Mouse (Mus musculus): ENCODE measurements at regions not wholly inside any gene's neighbourhood (a gene's known extent, or its start where the extent isn't known, plus 50 kb on each side); places are given as distances from the start of the nearest gene placed in this dataset.

DNA sequence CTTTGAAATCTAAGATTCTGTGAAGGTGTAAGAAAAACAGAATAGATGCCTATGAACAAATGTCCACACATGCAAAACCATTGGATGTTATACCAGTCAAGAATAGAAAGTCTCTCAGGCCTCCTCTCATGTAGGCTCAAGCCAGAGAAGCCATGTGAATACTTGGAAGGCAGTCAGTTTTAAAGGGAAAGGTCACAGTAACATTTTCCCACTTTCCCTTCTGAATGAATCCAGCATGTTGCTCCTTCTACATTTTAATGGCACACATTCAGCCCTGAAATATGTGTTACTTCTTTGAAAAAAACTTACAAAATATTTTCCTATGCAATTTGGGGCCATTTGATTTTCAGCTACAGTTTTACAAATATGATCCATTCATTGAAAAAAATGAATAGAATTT is 186.1 kb downstream of the Lurap1l start:
- no peaks in the 10 kb centered on the region for H3K27me3 ChIP-seq (replicated peaks)
- H3K4me1 ChIP-seq = no peaks in the 10 kb centered on the region
- H3K27ac ChIP-seq = no peak overlapping the region
- H3K36me3 ChIP-seq = no peaks in the 10 kb centered on the region
- ATAC-seq (ENCODE audit: low FRiP score, low read depth) = no peak
- no peak overlapping the region for H3K4me2 ChIP-seq (replicated peaks)
- H3K9ac ChIP-seq = no peak overlapping the region
- no peaks in the 10 kb centered on the region for H3K9me3 ChIP-seq
- no peak overlapping the region for H3K4me3 ChIP-seq

DNA sequence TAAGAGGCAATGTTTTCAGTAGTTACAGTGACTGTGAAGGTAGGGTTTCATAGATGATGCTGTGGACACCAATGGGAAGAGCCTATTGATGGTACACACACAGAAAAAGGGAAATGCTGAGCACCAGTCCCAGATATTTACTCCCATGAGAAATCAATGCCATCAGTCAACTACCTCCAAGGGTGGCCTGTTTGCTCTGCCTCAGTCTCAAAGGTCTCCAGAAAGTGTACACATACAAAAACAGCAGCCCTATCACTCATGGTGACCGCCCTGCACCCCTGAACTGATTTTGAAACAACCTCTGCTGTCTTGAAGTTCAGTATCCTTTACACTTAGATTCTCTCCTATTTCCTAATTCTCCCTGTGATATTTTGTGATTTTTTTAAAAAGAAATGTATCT is 187.2 kb downstream of the Lurap1l start:
- WGBS = 88% methylated on average over 1 of the region's 1 CpGs
- Histone ChIP-seq H3K27me3 (replicated peaks) (no peaks in the 10 kb centered on the region), H3K4me1 (no peaks in the 10 kb centered on the region), H3K4me2 (replicated peaks) (no peak overlapping the region), H3K36me3 (no peaks in the 10 kb centered on the region), H3K9me3 (no peaks in the 10 kb centered on the region), H3K4me3 (no peak overlapping the region), H3K9ac (no peak overlapping the region), H3K27ac (no peak overlapping the region)
- no peak for ATAC-seq (ENCODE audit: low FRiP score, low read depth)

DNA sequence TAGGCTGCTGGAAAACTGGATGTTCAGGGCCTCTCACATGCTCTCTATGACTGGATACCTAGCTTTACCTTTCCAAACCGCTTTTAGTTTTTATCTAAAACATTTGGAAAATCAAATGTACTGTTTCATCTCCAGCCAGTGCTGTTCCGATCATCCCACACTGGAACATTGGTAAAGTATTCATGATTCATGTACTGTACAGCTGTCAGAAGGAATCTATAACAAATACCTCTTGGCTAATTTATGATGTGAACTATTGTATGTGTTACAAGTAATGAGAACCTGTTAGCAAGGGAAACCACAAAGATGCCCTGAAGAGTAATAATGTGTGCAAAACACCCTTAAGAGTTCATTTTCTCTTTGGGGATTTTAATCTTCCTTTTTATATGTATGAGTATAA is 190.6 kb downstream of the Lurap1l start:
- no peaks in the 10 kb centered on the region for H3K27me3 ChIP-seq (replicated peaks)
- ATAC-seq (ENCODE audit: low FRiP score, low read depth) = no peak
- 76% methylated on average over 2 of the region's 2 CpGs for WGBS

DNA sequence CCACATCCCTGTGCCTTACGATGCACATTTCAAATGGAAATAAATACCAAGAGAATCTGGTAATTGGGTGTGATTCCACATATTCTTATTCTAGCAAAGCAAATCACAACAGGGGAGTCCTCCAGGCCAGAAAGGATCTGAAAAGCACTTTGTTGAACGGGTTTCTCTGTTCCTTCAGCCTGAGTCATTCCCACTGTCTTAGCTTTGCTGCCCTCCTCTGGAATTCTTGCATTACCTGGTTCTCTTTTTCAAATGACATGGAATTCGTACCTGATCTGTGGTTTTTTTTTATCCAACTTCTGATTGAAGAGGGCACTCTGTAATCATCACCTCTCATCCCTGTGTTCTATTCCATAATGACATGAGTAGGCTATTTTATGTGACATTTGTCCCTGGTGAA is 200.9 kb downstream of the Lurap1l start:
- H3K9ac ChIP-seq = no peak overlapping the region
- H3K36me3 ChIP-seq = no peaks in the 10 kb centered on the region
- H3K27ac ChIP-seq = no peak overlapping the region
- no peaks in the 10 kb centered on the region for H3K27me3 ChIP-seq (replicated peaks)
- H3K4me3 ChIP-seq = no peak overlapping the region
- ATAC-seq (ENCODE audit: low FRiP score, low read depth) = no peak
- 57% methylated on average over 3 of the region's 3 CpGs for WGBS
- no peak overlapping the region for H3K4me2 ChIP-seq (replicated peaks)
- H3K4me1 ChIP-seq = no peaks in the 10 kb centered on the region
- no peaks in the 10 kb centered on the region for H3K9me3 ChIP-seq

More for the DNA sequence above, 190.6 kb downstream of the Lurap1l start:
- no peak overlapping the region for H3K4me3 ChIP-seq
- H3K4me1 ChIP-seq = no peaks in the 10 kb centered on the region
- no peak overlapping the region for H3K9ac ChIP-seq
- H3K9me3 ChIP-seq = no peaks in the 10 kb centered on the region
- H3K27ac ChIP-seq = no peak overlapping the region
- H3K4me2 ChIP-seq (replicated peaks) = no peak overlapping the region
- no peaks in the 10 kb centered on the region for H3K36me3 ChIP-seq

DNA sequence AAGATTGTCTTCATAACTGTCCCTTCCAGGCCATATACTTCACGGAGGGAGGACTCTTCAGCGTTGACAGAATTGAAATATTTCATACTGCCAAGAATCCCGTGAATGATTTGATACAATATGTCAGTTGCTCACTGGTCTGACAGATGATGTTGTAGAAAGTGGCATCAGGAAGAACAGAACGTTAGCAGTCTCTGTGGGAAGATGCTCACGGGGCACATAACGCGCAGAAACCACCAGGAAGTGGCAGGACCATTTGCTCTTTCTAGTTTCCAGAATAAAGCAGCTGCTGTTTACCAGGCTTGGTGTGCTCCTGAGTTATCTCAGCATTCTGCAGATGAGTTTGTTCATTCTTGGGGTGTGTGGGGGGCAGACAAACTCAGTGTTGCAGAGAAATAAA is 206.0 kb downstream of the Lurap1l start:
- H3K27me3 ChIP-seq (replicated peaks) = no peaks in the 10 kb centered on the region
- ATAC-seq (ENCODE audit: low FRiP score, low read depth) = no peak
- no peaks in the 10 kb centered on the region for H3K4me1 ChIP-seq
- whole genome bisulfite sequencing = 87% methylated on average over 7 of the region's 7 CpGs
- H3K9me3 ChIP-seq = no peaks in the 10 kb centered on the region
- H3K9ac ChIP-seq = no peak overlapping the region
- no peak overlapping the region for H3K4me2 ChIP-seq (replicated peaks)
- H3K36me3 ChIP-seq = no peaks in the 10 kb centered on the region
- no peak overlapping the region for H3K27ac ChIP-seq
- H3K4me3 ChIP-seq = no peak overlapping the region

DNA sequence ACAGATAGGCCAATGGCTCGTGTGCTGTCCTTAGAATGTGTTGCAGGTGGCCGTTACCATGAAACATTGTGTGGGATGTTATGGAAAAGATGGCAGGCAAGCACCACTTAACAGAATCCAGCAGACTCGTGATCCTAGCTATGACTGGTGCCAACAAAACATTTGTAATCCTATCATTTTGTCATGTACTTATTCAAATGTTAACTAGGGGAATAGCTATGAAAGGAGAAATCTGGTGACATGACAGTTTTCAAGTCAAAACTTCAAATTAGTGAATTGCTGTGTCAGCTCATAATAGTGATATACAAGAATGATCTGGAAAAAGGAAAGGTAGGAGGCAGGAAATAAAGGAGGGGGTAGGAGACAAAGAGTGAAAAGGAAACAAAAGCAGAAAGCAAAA is 213.7 kb downstream of the Lurap1l start:
- Histone ChIP-seq H3K27me3 (replicated peaks) (no peaks in the 10 kb centered on the region), H3K4me3 (no peak overlapping the region), H3K4me2 (replicated peaks) (no peak overlapping the region), H3K4me1 (no peaks in the 10 kb centered on the region), H3K36me3 (no peaks in the 10 kb centered on the region), H3K9ac (no peak overlapping the region), H3K9me3 (no peaks in the 10 kb centered on the region), H3K27ac (no peak overlapping the region)
- WGBS = 58% methylated on average over 3 of the region's 3 CpGs
- ATAC-seq (ENCODE audit: low FRiP score, low read depth) = no peak

DNA sequence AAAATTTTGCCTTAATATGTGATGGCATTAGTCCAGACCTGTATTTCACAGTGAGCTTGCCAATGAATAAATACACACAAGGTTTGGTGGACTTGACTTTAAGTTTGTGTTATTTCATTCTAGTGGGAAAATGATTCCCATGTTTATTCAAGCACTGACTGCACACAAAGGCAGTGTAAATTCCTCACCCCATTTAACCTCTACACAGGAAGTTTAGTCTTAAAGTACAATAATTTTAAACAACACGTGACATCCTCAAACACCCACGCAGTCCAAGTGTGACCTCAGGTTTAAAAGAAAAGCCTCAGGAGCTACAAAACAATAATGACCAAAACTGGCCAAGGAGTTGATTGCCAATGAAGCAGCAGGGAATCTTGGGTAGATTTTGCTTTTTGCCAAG is 219.4 kb downstream of the Lurap1l start:
- Histone ChIP-seq H3K9me3 (no peaks in the 10 kb centered on the region), H3K4me2 (replicated peaks) (no peak overlapping the region), H3K9ac (no peak overlapping the region), H3K4me1 (no peaks in the 10 kb centered on the region), H3K27ac (no peak overlapping the region), H3K27me3 (replicated peaks) (no peaks in the 10 kb centered on the region), H3K36me3 (no peaks in the 10 kb centered on the region), H3K4me3 (no peak overlapping the region)
- WGBS = 69% methylated on average over 2 of the region's 2 CpGs
- no peak for ATAC-seq (ENCODE audit: low FRiP score, low read depth)

DNA sequence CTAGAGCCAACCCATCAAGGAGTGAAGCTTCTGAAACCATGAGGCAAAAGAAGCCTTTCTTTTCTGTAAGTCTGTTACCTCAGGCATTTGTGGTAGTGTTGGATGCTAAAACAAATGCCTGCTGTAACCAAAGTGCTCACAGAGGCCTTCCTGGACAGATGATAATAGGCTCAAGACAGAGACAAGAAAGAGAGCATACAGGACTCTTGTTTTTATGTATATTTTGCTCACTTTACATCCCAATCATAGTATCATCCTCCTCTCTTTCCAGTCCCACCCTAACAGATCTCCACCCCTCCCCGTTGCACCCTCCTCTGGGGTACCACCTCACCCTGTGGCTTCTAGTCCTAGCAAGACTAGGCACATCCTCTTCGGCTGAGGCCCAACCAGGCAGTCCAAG is 262.7 kb downstream of the Lurap1l start:
- Histone ChIP-seq H3K4me3 (no peak overlapping the region), H3K27ac (no peak overlapping the region), H3K9ac (no peak overlapping the region), H3K9me3 (no peaks in the 10 kb centered on the region), H3K36me3 (no peaks in the 10 kb centered on the region), H3K4me1 (no peaks in the 10 kb centered on the region), H3K4me2 (replicated peaks) (no peak overlapping the region), H3K27me3 (replicated peaks) (no peaks in the 10 kb centered on the region)
- WGBS = 84% methylated on average over 2 of the region's 2 CpGs
- no peak for ATAC-seq (ENCODE audit: low FRiP score, low read depth)

DNA sequence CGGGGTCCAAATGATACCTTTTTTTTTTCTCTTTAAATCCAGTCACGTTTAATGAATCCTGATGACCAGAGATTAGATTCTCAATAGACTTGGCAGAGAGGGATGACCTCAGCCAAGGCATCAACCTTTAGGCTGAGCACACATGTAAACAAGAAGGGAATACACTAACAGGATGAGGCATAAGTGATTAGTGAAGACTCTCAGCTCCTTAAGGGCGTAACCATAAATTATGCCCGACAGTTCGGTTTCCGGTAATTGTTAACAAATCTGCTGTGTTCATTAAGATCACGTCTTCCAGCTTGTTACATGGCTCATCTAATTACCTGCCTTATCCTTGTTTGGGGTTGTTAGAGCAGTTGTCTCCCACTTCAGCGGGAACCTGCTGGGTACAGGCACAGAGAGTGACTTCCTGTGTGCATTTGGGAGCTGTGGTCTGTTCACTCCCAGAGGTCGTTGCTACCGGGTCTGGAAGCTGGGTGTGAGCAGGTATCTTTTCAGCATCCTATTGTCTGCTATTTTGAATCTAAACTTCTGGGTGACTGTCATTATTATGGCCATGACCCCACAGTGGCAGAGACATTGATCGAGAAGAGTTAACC is 265.1 kb downstream of the Mpdz start:
- Histone ChIP-seq H3K27ac (no peak overlapping the region), H3K9ac (no peak overlapping the region), H3K4me3 (no peak overlapping the region), H3K4me2 (replicated peaks) (no peak overlapping the region), H3K4me1 (no peaks in the 10 kb centered on the region), H3K9me3 (no peaks in the 10 kb centered on the region), H3K27me3 (replicated peaks) (no peaks in the 10 kb centered on the region), H3K36me3 (no peaks in the 10 kb centered on the region)
- 67% methylated on average over 11 of the region's 11 CpGs for WGBS
- ATAC-seq (ENCODE audit: low FRiP score, low read depth) = 0 out of 2 replicates have a peak, but pooled peaks have one; percentile 22

DNA sequence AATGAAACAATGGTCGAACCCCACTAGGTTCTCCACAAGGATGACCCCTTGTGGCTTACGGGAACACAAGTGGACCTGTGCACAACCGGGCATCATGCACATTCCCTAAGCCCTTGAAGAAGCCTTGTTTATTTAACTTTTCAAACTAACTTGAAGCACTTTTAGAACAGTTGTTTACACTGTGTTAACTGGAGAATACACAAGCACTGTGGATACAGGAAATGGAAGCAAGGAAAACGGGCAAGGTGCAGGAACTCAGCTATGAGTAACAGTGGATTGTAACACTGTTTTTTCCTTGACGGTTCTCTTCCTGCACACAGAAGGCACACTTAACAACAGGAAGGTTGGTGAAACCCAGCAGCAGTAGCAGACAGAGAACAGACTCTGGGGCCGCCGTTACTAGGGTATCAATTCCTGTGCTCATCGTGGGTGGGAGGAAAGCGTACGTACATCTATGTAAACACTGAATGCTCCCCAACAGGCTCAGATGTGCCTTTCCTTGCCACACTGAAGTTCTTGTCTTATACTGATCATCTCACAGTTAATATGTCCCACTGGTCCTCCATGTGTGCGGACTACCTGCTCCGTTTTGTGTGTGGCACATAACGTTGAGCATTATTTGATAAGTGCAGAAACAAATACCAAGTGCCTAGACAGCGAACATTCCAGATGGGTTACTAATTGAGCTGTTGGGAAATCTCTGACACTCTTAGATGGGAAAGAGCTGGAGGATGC is 264.4 kb downstream of the Mpdz start:
- no peak overlapping the region for H3K4me2 ChIP-seq (replicated peaks)
- H3K9me3 ChIP-seq = no peaks in the 10 kb centered on the region
- H3K36me3 ChIP-seq = no peaks in the 10 kb centered on the region
- no peaks in the 10 kb centered on the region for H3K27me3 ChIP-seq (replicated peaks)
- no peaks in the 10 kb centered on the region for H3K4me1 ChIP-seq
- peak; percentile 39; the same call in 1 of the 2 replicates for ATAC-seq (ENCODE audit: low FRiP score, low read depth)
- no peak overlapping the region for H3K27ac ChIP-seq
- H3K9ac ChIP-seq = no peak overlapping the region
- WGBS = 81% methylated on average over 14 of the region's 14 CpGs
- H3K4me3 ChIP-seq = no peak overlapping the region

DNA sequence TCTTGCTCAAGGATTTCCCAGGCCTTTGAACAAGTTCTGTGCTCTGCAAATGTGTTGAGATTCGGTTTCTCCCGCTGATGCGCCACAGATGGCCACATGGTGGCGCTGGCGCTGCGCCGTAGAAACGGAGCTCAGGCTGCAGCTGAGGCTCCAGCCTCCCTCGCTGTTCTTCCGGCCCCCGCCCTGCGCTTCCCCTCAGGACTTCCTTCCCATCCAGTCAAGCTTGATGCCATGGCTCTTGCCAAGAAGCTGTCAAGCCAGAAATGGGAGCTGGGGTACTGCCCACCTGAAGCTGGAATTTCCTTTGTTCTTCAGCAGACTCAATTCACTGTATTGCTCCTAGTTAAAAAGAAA is 263.9 kb downstream of the Mpdz start:
- H3K27ac ChIP-seq = no peak overlapping the region
- no peak overlapping the region for H3K4me3 ChIP-seq
- ATAC-seq (ENCODE audit: low FRiP score, low read depth) = peak; percentile 90
- no peaks in the 10 kb centered on the region for H3K9me3 ChIP-seq
- H3K9ac ChIP-seq = no peak overlapping the region
- no peaks in the 10 kb centered on the region for H3K4me1 ChIP-seq
- no peaks in the 10 kb centered on the region for H3K36me3 ChIP-seq
- H3K27me3 ChIP-seq (replicated peaks) = no peaks in the 10 kb centered on the region
- no peak overlapping the region for H3K4me2 ChIP-seq (replicated peaks)
- WGBS = under 1% methylated on average over 12 of the region's 12 CpGs

DNA sequence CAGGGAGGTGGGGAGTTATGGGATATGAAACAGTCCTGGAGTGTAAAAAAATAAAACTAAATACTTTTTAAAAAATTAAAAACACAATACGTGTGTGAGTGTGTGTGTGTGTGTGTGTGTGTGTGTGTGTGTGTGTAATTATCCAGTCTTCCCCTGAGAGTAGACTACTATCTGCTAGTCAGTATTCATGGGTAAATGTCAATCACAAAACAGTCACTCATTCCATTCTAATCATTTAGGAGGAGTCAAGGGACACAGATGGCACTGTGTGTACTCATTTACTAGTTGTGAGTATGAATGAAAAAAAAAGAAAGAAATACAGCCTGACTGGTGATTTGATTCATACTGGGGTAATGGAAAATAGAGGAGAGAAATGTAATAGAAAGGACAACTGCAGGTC is 226.5 kb downstream of the Mpdz start:
- peak; percentile 31; the same call in 1 of the 2 replicates for ATAC-seq (ENCODE audit: low FRiP score, low read depth)
- Histone ChIP-seq H3K36me3 (no peaks in the 10 kb centered on the region), H3K27ac (no peak overlapping the region), H3K9me3 (no peaks in the 10 kb centered on the region), H3K27me3 (replicated peaks) (no peaks in the 10 kb centered on the region), H3K4me3 (no peak overlapping the region), H3K4me2 (replicated peaks) (no peak overlapping the region), H3K4me1 (peaks cover 10% of the 10 kb centered on the region), H3K9ac (no peak overlapping the region)
- WGBS = 71% methylated on average over 1 of the region's 1 CpGs

DNA sequence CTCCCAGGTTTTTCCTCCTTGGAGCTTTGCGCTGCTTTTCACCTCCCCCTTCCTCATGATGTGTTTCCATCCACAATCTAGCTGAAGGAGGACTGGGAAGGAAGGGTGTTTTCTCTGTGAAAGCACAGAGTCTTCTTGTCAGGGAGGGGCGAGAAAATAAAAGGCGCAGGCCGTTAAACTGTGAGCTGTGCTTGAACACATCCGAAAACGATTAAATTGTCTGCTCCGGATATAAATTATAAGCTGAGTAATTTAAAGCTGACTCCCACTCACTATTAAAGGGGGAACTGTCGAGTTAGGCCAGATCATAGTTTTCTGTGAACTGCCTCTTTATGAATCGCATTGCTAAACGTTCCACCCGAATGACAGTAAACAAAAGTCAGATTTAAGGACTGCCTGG is 224.6 kb downstream of the Mpdz start:
- peak; percentile 52 for ATAC-seq (ENCODE audit: low FRiP score, low read depth)
- 0 out of 2 replicates have a peak overlapping the region, but pooled peaks have one; percentile 14 for H3K4me2 ChIP-seq (replicated peaks)
- no peaks in the 10 kb centered on the region for H3K27me3 ChIP-seq (replicated peaks)
- H3K36me3 ChIP-seq = no peaks in the 10 kb centered on the region
- no peak overlapping the region for H3K4me3 ChIP-seq
- H3K27ac ChIP-seq = no peak overlapping the region
- 27% methylated on average over 11 of the region's 11 CpGs for WGBS
- no peak overlapping the region for H3K9ac ChIP-seq
- H3K9me3 ChIP-seq = no peaks in the 10 kb centered on the region
- H3K4me1 ChIP-seq = peaks cover 10% of the 10 kb centered on the region
